Mouse (Mus musculus) right cerebral cortex, postnatal 25 days (tissue): ENCODE measurements around the gene Nfkbil1.

Source experiments
- DNase-seq: peaks from one replicate; pipeline ENCODE4 v3.0.0; 2022

The Nfkbil1 gene

DNA sequence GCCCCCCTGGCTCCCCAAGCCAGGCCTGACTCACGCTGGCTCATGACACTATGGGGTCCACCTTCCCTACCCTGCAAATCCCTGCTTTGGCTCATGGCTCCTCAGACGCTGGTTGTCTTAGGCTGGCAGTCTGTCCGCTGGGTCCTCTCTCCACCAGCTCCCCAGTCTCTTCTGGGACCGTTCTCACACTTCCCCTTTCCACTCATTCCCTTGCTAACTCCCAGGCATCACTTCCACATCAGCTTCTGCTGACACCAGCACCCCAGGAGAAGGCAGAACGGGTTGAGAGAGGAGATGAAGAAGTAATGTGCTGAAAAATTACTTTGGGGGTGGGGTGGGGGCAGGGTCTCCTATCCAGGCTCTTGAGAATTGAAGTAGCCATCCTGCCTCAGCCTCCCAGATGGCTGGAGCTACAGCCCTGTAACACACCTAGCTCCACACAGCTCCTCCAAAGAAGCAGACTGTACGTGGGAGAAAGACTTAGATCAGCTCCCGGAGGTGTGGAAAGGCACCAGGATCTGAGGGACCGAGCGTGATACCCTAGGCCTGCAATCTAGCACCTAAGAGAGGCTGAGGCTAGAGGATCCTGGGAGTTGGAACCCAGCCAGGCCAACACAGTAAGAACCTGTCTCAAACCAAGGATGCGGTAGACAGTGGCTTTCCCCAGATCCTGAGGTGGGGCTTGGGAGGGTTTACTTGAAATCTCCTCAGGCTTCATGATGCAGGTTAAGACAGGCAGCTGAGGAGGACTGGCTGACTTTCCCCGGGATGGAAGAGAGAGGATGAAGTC, 63.0 kb downstream of the Nfkbil1 start:
- no peak for DNase-seq
